Mouse (Mus musculus): Measurements from ENCODE around the gene Hhatl. TPM values are rescaled to one million over a fixed set of nuclear protein-coding genes. Genes with fewer than 3 reads are reported as not detected.

Hhatl gene
- polyA plus RNA-seq, 1 experiment from 2014 or later: not detected

DNA sequence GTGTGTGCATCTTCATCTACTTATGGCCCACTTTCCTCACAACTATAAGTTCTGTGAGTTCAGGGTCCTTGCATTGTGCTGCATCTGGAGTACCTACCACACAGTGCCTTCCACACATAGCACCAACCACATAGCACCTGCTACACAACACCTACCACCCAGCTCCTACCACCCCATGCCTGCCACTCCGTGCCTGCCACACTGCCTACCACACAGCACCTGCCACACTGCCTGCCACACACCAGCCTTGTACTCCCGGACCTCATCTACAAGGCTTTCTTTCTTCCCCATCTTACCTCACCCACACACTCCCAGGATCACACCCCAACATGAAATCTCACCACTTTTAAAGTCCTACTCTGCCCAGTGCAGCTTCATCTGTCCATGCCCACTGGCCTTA is 5.9 kb downstream of the Hhatl start:
- no peaks in the 10 kb centered on the region for H3K27me3 ChIP-seq (ENCODE audit: control insufficient read depth, insufficient read depth, low read length)
- ATAC-seq (ENCODE audit: low FRiP score) (no peak), DNase-seq (ENCODE audit: low spot score) (no peak)
- H3K36me3 ChIP-seq (replicated peaks; ENCODE audit: control insufficient read depth, insufficient read depth): no peaks in the 10 kb centered on the region
- WGBS: 84% methylated on average over 2 of the region's 2 CpGs
- no peak overlapping the region for H3K27ac ChIP-seq
- no peak overlapping the region for H3K4me3 ChIP-seq (replicated peaks; ENCODE audit: low read length)
- no peak overlapping the region for H3K4me2 ChIP-seq (replicated peaks)
- no peaks in the 10 kb centered on the region for H3K9me3 ChIP-seq (ENCODE audit: control insufficient read depth, low read length)
- H3K4me1 ChIP-seq (replicated peaks; ENCODE audit: control insufficient read depth, insufficient read depth, low read length): no peaks in the 10 kb centered on the region
- no peak overlapping the region for H3K9ac ChIP-seq

DNA sequence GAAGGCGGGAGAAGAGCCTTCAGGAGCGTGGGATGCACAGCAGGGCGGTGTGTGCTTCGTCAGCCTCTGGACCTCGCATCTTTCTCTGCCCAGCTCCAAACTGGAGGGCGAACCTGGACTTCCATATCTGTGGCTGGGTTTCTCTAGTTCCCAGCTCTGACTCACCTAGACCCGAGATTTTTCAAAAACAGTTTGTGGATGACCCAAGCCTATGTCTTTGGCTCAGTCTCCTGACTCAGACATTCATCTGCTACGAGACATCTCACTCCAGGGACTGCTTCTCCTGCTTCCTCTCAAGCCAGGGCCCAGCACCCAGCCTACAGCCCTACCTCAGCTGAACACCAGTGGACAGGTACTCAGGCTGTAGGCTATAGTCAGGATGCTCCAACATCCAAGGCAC is 7.0 kb downstream of the Hhatl start:
- WGBS: 86% methylated on average over 8 of the region's 8 CpGs
- H3K4me1 ChIP-seq (replicated peaks; ENCODE audit: control insufficient read depth, insufficient read depth, low read length): no peaks in the 10 kb centered on the region

DNA sequence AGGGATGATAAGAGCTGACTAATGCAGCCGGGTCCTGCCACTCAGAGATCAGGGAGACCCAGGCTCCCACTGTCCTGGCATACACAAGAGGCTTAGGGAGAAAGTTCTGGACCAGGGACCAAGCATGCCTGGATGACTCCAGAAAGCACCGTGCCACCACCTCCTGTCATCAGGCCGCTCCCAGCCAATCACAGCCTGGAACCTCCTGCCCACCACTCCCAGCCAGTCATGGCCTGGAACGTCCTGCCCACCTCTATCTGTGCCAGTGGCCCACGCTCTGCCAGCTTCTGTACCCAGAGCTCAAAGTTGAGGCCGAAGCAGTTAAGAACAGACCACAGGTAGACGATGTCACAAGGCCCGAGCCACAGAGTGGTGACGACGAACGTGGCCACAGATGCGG is 7.5 kb downstream of the Hhatl start:
- ATAC-seq (ENCODE audit: low FRiP score): no peak
- Histone ChIP-seq H3K4me1 (replicated peaks; ENCODE audit: control insufficient read depth, insufficient read depth, low read length) (no peaks in the 10 kb centered on the region), H3K27ac (no peak overlapping the region), H3K27me3 (ENCODE audit: control insufficient read depth, insufficient read depth, low read length) (no peaks in the 10 kb centered on the region), H3K9me3 (ENCODE audit: control insufficient read depth, low read length) (no peaks in the 10 kb centered on the region), H3K36me3 (replicated peaks; ENCODE audit: control insufficient read depth, insufficient read depth) (no peaks in the 10 kb centered on the region), H3K4me3 (replicated peaks; ENCODE audit: low read length) (no peak overlapping the region), H3K4me2 (replicated peaks) (no peak overlapping the region), H3K9ac (no peak overlapping the region)
- whole genome bisulfite sequencing: 91% methylated on average over 12 of the region's 12 CpGs
- no peak for DNase-seq (ENCODE audit: low spot score)

More for the DNA sequence above, 7.0 kb downstream of the Hhatl start:
- Histone ChIP-seq H3K27ac (no peak overlapping the region), H3K4me3 (replicated peaks; ENCODE audit: low read length) (no peak overlapping the region), H3K36me3 (replicated peaks; ENCODE audit: control insufficient read depth, insufficient read depth) (no peaks in the 10 kb centered on the region), H3K4me2 (replicated peaks) (no peak overlapping the region), H3K27me3 (ENCODE audit: control insufficient read depth, insufficient read depth, low read length) (no peaks in the 10 kb centered on the region), H3K9ac (no peak overlapping the region), H3K9me3 (ENCODE audit: control insufficient read depth, low read length) (no peaks in the 10 kb centered on the region)
- no peak for DNase-seq (ENCODE audit: low spot score)
- ATAC-seq (ENCODE audit: low FRiP score): no peak

DNA sequence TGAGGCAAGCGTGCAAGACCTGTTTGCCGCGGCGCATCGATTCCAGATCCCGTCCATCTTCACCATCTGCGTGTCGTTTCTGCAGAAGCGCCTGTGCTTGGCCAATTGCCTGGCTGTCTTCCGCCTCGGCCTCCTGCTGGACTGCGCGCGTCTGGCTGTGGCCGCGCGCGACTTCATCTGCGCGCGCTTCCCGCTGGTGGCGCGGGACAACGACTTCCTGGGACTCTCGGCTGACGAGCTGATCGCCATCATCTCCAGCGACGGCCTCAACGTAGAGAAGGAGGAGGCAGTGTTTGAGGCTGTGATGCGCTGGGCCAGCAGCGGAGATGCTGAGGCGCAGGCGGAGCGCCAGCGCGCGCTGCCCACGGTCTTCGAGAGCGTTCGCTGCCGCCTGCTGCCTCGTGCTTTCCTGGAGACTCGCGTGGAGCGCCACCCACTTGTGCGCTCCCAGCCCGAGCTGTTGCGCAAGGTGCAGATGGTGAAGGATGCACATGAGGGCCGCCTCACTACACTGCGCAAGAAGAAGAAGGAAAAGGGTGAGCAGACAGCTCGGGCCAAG is 14.2 kb downstream of the Hhatl start:
- 12% methylated on average over 54 of the region's 54 CpGs for WGBS
- peak; percentile 52; the same call in 1 of the 2 replicates for ATAC-seq (ENCODE audit: low FRiP score)
- Histone ChIP-seq H3K4me1 (replicated peaks; ENCODE audit: control insufficient read depth, insufficient read depth, low read length) (no peaks in the 10 kb centered on the region), H3K27ac (0 out of 2 replicates have a peak overlapping the region, but pooled peaks have one; percentile 32), H3K4me2 (replicated peaks) (peak overlapping the region; percentile 84), H3K27me3 (ENCODE audit: control insufficient read depth, insufficient read depth, low read length) (peaks cover 39% of the 10 kb centered on the region), H3K4me3 (replicated peaks; ENCODE audit: low read length) (peak overlapping the region; percentile 31), H3K9ac (peak overlapping the region; percentile 48), H3K9me3 (ENCODE audit: control insufficient read depth, low read length) (no peaks in the 10 kb centered on the region), H3K36me3 (replicated peaks; ENCODE audit: control insufficient read depth, insufficient read depth) (no peaks in the 10 kb centered on the region)
- peak; percentile 63 for DNase-seq (ENCODE audit: low spot score)

DNA sequence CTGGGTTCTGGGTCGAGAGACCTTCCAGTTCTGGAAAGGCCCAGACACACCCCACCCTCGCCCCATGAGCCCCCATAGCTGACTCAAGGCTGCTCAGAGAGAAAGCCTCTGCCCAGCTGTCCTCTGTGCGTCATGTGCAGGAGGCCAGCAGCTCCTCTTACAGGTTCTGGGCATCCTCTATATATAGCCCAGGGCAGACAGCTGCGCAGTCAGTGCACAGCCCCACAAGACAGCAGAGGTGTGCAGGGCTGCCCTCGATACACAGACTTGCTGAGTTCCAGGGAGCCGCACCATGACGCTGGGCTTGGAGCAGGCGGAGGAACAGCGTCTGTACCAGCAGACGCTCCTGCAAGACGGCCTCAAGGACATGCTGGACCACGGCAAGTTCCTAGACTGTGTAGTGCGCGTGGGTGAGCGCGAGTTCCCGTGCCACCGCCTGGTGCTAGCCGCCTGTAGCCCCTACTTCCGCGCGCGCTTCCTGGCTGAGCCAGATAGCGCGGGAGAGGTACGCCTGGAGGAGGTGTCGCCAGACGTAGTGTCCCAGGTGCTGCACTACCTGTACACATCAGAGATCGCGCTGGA is 14.7 kb downstream of the Hhatl start, which contains the start of gene Klhl40:
TSS of gene Klhl40 (plus strand) at position 124 of the 582 bp plus-strand sequence.
- H3K4me2 ChIP-seq (replicated peaks): peak within 1 kb of the TSS; percentile 84
- no peak for DNase-seq (ENCODE audit: low spot score)
- ATAC-seq (ENCODE audit: low FRiP score): peak; percentile 52
- peak within 1 kb of the TSS; percentile 48 for H3K9ac ChIP-seq
- peak within 1 kb of the TSS; percentile 31 for H3K4me3 ChIP-seq (replicated peaks; ENCODE audit: low read length)
- H3K36me3 ChIP-seq (replicated peaks; ENCODE audit: control insufficient read depth, insufficient read depth): no peaks in the 10 kb centered on the region
- H3K9me3 ChIP-seq (ENCODE audit: control insufficient read depth, low read length): no peaks in the 10 kb centered on the region
- H3K27me3 ChIP-seq (ENCODE audit: control insufficient read depth, insufficient read depth, low read length): peaks cover 39% of the 10 kb centered on the region
- no peaks in the 10 kb centered on the region for H3K4me1 ChIP-seq (replicated peaks; ENCODE audit: control insufficient read depth, insufficient read depth, low read length)
- 0 out of 2 replicates have a peak within 1 kb of the TSS, but pooled peaks have one; percentile 32 for H3K27ac ChIP-seq
- 15% methylated on average over 30 of the region's 30 CpGs for WGBS

DNA sequence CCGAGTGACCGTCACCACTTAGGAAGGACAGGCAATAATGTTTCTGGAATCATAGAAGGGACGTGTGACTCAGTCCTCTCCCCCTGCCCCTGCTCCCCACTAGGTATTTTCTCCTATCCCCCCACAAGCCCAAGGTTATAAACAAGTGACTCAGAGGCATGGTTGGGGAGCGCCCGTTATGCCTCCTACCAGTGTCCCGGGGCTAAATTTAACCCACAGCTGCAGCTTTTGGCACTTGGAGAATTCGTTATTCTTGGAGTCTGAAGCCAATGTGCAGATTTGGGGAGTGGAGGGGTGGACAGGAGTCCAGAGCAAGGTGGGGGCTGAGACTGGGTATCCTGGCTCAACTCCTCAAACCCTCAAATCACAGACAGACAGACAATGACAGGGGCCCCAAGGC is 15.8 kb downstream of the Hhatl start:
- no peaks in the 10 kb centered on the region for H3K4me1 ChIP-seq (replicated peaks; ENCODE audit: control insufficient read depth, insufficient read depth, low read length)
- WGBS: 91% methylated on average over 7 of the region's 7 CpGs
- no peak overlapping the region for H3K9ac ChIP-seq
- no peak for DNase-seq (ENCODE audit: low spot score)
- no peaks in the 10 kb centered on the region for H3K9me3 ChIP-seq (ENCODE audit: control insufficient read depth, low read length)
- peaks cover 39% of the 10 kb centered on the region for H3K27me3 ChIP-seq (ENCODE audit: control insufficient read depth, insufficient read depth, low read length)
- no peak overlapping the region for H3K4me3 ChIP-seq (replicated peaks; ENCODE audit: low read length)
- ATAC-seq (ENCODE audit: low FRiP score): no peak
- no peaks in the 10 kb centered on the region for H3K36me3 ChIP-seq (replicated peaks; ENCODE audit: control insufficient read depth, insufficient read depth)
- H3K27ac ChIP-seq: no peak overlapping the region
- H3K4me2 ChIP-seq (replicated peaks): no peak overlapping the region

DNA sequence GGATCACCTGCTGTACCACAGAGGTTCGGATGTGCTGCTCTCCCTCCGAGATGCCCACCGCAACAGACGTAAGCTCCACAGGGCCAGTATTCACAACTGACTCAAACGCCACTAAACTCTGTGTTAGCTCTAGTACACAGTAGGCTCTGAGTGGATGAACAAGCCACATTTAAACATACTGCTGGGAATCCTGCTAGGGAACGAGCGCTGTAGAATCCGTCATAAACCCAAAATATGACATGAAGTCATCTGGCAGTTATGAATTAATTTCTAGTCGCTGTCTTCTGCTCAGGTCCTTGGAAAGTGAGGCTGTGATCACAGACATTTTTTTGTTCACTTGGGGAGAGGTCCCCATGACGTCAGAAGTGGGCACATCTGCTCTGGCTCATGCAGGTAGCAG is 16.4 kb downstream of the Hhatl start:
- no peak overlapping the region for H3K4me3 ChIP-seq (replicated peaks; ENCODE audit: low read length)
- H3K9ac ChIP-seq: no peak overlapping the region
- no peak overlapping the region for H3K4me2 ChIP-seq (replicated peaks)
- no peaks in the 10 kb centered on the region for H3K4me1 ChIP-seq (replicated peaks; ENCODE audit: control insufficient read depth, insufficient read depth, low read length)
- DNase-seq (ENCODE audit: low spot score) (no peak), ATAC-seq (ENCODE audit: low FRiP score) (no peak)
- no peaks in the 10 kb centered on the region for H3K9me3 ChIP-seq (ENCODE audit: control insufficient read depth, low read length)
- peaks cover 39% of the 10 kb centered on the region for H3K27me3 ChIP-seq (ENCODE audit: control insufficient read depth, insufficient read depth, low read length)
- H3K36me3 ChIP-seq (replicated peaks; ENCODE audit: control insufficient read depth, insufficient read depth): no peaks in the 10 kb centered on the region
- 85% methylated on average over 10 of the region's 10 CpGs for WGBS
- no peak overlapping the region for H3K27ac ChIP-seq

DNA sequence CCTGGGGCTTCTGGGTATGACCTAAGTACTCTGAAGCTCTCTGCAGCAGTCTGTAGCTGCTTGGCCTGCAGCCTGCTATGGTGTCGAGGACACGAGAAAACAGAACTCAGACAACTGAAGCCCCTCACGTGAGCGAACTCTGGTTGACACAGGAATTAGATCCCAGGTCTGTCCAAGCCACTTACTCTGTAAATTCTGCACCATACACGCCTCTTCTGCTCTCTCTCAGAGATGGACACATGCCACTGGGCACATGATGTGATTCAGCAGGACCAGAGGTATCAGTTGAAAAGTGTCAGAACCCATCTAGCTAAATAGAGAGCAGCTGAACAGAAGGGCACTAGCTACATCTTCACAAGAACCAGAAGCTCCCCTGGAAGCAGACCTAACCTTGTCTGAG is 19.9 kb downstream of the Hhatl start:
- ATAC-seq (ENCODE audit: low FRiP score) (no peak), DNase-seq (ENCODE audit: low spot score) (no peak)
- Histone ChIP-seq H3K27ac (no peak overlapping the region), H3K27me3 (ENCODE audit: control insufficient read depth, insufficient read depth, low read length) (peaks cover 19% of the 10 kb centered on the region), H3K4me2 (replicated peaks) (no peak overlapping the region), H3K9me3 (ENCODE audit: control insufficient read depth, low read length) (no peaks in the 10 kb centered on the region), H3K9ac (no peak overlapping the region), H3K4me1 (replicated peaks; ENCODE audit: control insufficient read depth, insufficient read depth, low read length) (no peaks in the 10 kb centered on the region), H3K36me3 (replicated peaks; ENCODE audit: control insufficient read depth, insufficient read depth) (peaks cover 17% of the 10 kb centered on the region), H3K4me3 (replicated peaks; ENCODE audit: low read length) (no peak overlapping the region)
- WGBS: 74% methylated on average over 5 of the region's 5 CpGs

DNA sequence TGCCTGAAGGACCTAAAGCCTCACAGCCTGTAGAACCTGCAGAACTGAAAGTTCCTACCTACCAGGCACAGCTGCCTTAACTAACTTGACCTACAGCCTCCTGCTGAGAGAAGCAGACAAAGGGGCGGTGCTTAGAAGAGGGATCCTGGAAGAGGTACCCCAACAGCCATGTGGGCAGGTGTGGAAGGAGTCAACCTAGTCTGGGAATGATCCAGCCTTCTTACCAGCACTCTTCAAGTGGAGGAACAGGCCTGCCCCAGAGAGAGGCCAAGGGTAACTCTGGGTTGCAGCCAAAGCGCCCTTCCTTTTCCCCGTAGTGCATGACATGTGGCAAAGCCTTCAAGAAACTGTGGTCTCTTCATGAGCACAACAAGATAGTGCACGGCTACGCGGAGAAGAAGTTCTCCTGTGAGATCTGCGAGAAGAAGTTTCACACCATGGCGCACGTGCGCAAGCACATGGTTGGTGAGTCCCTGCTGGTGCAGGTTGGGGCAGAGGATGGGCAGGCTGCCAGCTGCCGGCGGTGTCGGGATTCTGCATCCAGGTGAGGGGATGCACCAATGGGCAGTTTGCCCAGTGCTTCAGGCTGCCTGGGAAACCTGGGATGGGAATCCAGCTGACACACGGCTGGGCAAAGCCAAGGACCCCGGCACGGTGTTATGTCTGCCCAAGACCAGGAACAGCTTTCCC is 27.0 kb downstream of the Hhatl start:
- Histone ChIP-seq H3K27ac (no peak overlapping the region), H3K4me1 (replicated peaks; ENCODE audit: control insufficient read depth, insufficient read depth, low read length) (peaks cover 18% of the 10 kb centered on the region), H3K9ac (no peak overlapping the region), H3K27me3 (ENCODE audit: control insufficient read depth, insufficient read depth, low read length) (no peaks in the 10 kb centered on the region), H3K4me2 (replicated peaks) (no peak overlapping the region), H3K4me3 (replicated peaks; ENCODE audit: low read length) (no peak overlapping the region), H3K36me3 (replicated peaks; ENCODE audit: control insufficient read depth, insufficient read depth) (peaks cover 64% of the 10 kb centered on the region), H3K9me3 (ENCODE audit: control insufficient read depth, low read length) (no peaks in the 10 kb centered on the region)
- DNase-seq (ENCODE audit: low spot score): no peak
- ATAC-seq (ENCODE audit: low FRiP score): no peak
- WGBS: 84% methylated on average over 16 of the region's 16 CpGs

Measured in hindbrain, embryonic 14.5 days (tissue).